Mouse (Mus musculus) cerebellum, adult 2 months (tissue): ENCODE data around the gene Rps25.
"Not testable (repeated sequence)": the region's sequence is repeated elsewhere in the genome, so short reads cannot be mapped to it uniquely, and the experiment has no call there.

ENCODE experiments used
- CTCF ChIP-seq: fragments of 200-500 bp; IDR thresholded peaks from 2 replicates; pipeline ENCODE4 v1.5.1; 2011; ENCODE audit warnings: low read depth, mild to moderate bottlenecking, control low read depth, low read length, moderate library complexity, borderline replicate concordance; ENCODE audit not compliant: insufficient read depth
- POLR2A ChIP-seq: fragments of 200-500 bp; IDR thresholded peaks from 2 replicates; pipeline ENCODE4 v1.6.1; 2011; ENCODE audit warnings: low read length, control low read depth, borderline replicate concordance; ENCODE audit not compliant: insufficient read depth

GRCm38 (mm10) chr9:44377335-44377734 lies 29.6 kb upstream of the Rps25 start:
- TF ChIP-seq POLR2A, CTCF: not testable (repeated sequence)
